Mouse (Mus musculus) kidney, adult 8-10 months (tissue): ENCODE measurements at regions not wholly inside any gene's neighbourhood (a gene's known extent, or its start where the extent isn't known, plus 50 kb on each side); places are given as distances from the start of the nearest gene placed in this dataset.

Experiments
- DNase-seq, 2 experiments: peaks; one replicate each; pipeline ENCODE4 v3.0.0; 2022

- no peak for DNase-seq
These were observed 153.3 kb downstream of the Shq1 start for GRCm38 (mm10) chr6:100517662-100518061.

DNA sequence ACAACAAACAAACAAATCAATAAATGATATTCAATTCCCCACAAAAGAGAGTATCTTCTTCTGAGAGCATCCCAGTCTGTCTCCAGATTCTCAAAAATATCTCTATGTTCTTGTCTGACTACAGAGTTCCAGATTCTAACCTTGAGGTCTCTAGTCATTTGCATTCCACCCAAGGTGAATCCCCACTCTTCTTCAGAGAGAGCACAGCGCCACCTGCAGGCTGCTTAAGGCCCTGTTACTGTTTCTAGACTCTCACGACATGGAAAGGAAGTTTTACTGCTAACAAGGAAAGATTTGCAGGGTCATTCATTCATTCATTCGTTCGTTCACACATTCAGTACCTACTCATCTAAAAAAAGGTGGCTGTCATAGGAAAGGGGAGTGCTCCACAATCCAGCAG is 158.3 kb downstream of the Shq1 start:
- peak in 1 of 2 experiments; percentile 34 for DNase-seq

DNA sequence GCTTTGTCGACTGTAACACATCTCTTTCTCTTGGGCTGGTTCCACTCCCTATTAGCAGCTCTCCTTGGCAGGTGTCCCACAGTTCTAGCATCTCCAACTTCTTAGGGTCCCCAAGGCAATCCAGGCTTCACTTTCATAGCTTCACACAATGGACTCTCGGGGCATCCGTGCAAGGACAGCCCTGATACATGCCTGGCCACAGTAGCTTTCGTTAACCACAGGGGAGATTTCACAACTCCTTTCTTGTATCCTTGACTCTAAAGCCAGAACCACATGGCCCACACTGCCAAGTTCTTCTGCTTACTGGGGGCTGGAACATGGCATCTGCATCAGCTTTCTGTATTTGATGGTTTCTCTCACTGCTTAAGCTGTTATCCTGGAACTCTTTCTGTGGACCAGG is 160.3 kb downstream of the Shq1 start:
- no peak for DNase-seq

DNA sequence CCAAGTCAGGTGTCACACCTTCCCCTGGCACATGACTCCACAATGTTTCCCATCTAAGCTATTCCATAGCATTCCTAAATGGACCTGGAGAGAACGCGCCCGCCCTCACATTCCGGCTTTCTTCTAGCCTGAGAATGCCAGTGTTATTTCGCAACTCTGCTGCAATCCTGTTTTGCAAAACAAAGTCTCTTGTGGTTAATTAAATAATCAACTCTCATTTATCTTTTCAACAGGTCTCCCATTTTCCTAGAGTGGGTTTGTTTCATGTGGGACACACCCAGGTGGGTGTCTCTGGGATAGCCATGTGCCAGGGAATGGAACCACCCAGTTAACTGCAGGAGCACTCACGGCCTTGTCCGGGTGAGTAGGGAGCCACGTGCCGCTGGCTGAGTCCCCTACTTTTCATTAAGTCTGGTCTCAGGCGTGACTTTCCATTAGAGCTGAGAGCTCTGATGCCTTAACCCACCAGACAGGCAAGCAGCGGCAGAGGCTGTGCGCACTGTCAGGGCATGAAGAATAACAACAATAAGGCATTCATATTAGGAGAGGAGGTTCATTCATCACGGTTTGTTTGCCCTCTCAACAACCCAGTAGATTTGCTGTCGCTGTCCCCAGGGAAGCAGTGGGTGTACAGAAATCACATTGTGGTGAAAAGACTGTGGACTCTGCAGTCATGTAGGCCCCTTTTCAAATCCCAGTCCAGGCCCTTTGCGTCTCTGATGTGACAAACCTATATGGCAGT is 165.3 kb downstream of the Shq1 start:
- no peak for DNase-seq

GRCm38 (mm10) chr6:100502961-100503782 is 167.8 kb downstream of the Shq1 start:
- DNase-seq = peak; percentile 18 to 19

DNA sequence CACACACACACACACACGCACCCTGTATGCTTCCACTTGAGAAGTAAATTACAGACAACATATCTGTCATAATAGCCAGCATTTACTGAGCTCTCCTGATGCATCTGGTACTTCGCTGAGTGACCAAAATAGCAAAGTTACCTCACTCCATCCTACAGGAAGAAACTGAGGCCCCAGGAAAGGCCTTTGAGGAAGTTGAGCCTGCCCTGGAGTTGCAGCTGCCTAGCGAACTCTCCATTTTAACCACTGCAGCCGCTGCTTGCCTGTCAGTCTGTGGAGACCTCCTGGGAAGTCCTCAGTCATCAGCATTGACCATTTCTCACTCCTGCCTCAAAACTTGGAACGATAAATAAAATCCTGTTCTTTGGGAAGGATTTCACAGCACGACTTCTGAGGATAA is 168.8 kb downstream of the Shq1 start:
- DNase-seq = no peak

GRCm38 (mm10) chr6:100500741-100501140 is 170.2 kb downstream of the Shq1 start:
- DNase-seq = no peak

DNA sequence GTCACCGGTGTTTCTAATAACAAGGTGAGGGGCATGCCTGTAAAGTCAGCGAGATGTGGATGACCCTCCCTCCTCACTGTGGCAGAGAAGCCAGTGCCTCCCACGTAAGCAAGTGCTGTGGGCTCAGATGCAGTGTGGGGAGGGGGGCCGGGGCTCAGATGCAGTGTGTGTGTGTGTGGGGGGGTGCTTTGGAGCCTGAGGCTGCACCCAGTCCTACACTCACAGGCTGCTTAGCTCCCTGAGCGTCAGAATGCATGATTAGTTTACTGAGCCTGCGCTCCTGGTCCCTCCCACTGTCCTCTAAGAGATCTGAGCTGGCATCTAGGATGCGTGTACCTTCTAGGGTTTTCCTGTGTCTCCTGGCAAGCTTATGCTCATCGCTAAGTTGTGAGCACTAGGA is 170.9 kb downstream of the Shq1 start:
- DNase-seq = no peak

- no peak for DNase-seq
These were observed 172.1 kb downstream of the Shq1 start for GRCm38 (mm10) chr6:100498861-100499271.

DNA sequence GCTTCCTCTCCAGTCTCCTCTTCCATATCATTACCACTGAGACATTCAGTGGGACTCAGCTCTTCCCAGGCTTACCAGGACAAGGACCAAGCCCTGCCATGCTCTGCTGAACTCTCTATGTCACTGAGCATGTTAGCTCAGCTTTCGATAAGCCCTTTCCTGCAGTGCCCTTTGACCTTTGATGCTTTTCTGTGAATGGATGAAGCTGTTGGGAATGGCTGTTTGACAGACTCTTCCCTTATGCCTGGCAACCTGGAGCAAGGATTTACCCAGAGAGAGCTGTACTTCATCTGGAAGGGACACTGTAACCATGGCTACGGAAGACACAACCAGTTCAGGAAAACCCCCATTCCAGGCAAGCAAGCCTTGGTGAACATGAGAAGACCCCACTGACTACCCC is 172.8 kb downstream of the Shq1 start:
- no peak for DNase-seq

- DNase-seq = no peak
These were observed 174.8 kb downstream of the Shq1 start for GRCm38 (mm10) chr6:100496135-100496534.

DNA sequence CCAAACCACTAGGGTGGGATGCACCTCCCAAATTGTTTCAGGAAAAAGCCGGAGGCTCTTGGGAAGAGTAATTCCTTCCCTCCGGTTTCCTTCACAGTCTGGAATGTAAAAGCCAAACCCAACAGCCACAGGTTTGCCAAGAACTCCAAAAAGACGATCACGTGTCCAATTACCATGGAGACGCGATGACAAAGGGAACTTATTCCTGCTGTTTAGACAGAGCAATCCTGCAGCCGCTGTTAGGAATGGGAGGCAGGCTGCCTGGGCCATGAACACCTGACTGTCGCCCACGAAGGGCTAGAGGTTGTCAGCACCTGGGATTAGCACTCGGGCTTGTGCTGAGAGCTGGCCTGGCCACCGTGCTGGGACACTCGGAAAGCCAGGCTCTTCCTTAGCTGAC is 175.8 kb downstream of the Shq1 start:
- DNase-seq = peak in 1 of 2 experiments; percentile 8

GRCm38 (mm10) chr6:100493558-100493957 is 177.4 kb downstream of the Shq1 start:
- no peak for DNase-seq

DNA sequence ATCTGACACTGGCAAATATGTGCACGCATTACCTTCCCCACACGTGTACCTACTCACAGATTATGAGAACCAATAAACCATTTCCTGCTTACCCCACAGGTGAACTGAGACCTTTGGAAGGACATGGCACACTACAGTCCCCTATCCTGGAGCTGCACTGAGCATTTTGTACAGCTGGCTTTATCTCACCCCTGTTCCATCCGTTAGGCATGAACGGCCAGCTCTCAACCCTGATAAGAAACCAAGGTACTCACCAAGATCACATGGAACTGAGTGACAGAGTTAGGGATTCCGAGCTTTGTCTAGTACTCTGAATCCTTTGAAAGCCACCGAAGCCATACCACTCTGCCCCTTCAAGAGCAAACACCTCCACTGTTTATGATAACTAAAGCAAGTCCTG is 179.1 kb downstream of the Shq1 start:
- DNase-seq = no peak

- DNase-seq = no peak
These were observed 179.8 kb downstream of the Shq1 start for GRCm38 (mm10) chr6:100490920-100491712.

- DNase-seq = no peak
These were observed 187.1 kb downstream of the Shq1 start for GRCm38 (mm10) chr6:100483836-100484235.

DNA sequence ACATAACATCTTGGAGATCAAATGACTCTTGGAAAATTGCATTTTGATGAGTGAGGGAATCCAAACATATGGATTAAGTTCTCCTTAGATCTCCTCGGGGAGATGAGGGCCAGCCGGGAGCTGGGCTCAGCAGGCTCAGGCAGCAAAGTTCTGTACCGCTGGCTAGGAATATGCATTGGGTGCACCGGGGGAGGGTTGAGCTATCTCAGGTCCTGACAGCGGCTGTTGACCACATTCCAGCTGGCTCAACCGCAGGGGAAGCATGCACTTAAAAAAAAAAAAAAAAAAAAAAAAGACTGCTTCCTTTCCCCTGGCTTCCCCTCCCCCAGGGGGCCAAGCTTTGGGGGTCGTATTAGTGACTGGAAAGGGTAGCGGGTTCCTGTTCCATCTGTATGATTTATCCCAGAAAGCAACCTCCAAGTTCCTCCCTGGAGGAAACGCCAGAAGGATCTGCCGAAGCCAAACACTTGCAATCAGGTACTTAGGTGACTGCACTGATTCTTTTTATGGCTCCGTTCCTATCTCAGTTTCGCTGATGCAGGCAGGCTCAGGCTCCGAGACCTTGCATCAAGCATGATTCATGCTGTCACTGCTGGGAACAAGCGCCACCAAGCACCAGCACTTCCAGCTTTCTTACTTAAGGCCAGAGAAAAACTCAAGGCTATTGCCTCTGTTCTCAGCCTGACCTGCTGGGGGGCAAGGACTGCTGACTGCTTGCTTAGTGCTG is 187.7 kb downstream of the Shq1 start:
- no peak for DNase-seq

DNA sequence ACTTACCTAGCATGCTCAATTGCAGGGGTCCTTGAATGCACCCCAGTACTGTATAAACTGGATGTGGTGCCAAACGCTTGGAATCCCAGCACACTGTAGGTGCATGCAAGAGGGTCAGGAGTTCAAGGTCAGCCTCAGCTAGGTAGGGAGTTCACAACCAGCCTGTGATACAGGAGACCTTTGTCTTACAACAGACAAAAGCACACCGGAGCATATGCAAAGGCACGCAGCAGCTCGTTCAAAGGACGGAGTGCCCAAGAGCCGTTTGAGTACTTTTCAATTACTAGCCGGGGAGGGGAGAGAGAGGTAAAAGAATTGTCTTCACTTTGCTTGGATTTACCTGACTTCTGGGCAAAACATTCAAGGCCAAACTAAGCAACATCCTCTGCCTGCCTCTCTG is 188.4 kb downstream of the Shq1 start:
- no peak for DNase-seq

DNA sequence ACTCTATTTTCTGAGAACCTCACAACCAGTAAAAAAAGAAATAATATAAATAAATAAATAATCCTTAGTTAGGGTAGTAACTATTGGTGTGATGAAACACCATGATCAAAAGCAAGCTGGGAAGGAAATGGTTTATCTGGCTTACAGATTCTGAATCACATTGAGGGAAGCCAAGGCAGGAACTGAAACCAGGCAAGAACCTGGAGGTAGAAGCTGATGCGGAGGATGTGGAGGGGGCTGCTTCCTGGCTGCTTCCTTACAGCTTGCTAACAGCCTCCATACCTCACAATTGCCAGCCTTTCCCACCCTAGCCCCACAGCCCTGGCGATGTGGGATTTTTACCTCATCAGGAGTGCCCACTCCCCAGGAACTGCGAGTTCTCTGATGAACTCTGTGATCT is 190.4 kb downstream of the Shq1 start:
- DNase-seq = no peak

DNA sequence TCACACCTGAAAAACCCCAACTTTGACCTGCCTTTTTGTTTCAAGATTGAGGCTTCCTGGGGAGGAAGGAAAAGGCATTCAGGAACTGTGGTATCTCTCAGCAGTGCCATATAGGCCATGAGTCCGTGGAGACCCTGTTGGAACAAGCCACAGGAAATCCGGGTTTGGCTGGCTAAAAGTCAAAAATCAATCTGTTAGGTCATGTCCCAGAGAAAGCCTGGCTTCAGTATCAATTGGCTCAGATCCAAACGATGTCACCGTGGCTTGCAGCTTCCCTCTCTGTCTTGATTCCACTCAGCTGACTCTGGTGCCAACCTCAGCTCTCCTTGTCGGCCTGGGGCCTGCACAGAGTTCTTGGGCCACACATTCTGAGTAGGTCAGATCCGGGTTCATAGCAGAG is 191.1 kb downstream of the Shq1 start:
- peak; percentile 26 to 38 for DNase-seq

DNA sequence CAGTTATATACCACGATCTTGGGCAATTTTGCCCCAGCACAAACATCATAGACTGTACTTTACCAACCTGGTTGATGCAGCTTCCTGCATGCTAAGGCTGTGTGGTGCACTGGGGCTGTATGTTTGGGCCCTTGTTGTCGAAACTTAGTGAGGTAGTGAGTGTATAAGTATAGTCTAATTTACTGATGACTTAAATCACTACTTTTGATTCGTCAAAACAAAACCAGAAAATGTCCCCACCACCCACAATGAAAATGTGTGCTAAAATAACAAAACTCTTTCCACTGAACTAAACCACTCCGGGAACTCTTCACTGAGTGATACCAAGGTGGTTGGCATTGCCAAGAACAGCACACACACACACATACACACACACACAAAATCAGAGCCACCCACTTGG is 191.5 kb downstream of the Shq1 start:
- no peak for DNase-seq

- DNase-seq = no peak
These were observed 189.5 kb upstream of the Rybp start for GRCm38 (mm10) chr6:100476550-100477366.
